Mouse (Mus musculus) neural tube, embryonic 10.5 days (tissue): ENCODE results near the gene Mcoln2.
A peak's percentile ranks its signal among the peaks of the same experiment; 100 is the strongest.

ENCODE experiments used
- DNase-seq: peaks from one replicate; pipeline ENCODE4 v3.0.0-alpha.2; 2017; ENCODE audit warnings: low spot score; ENCODE audit errors: extremely low spot score

Mcoln2 gene

GRCm38 (mm10) chr3:146149156-146150057, at the start of gene Mcoln2:
TSS of gene Mcoln2 (plus strand) at chr3:146149833.
- DNase-seq, result no peak

DNA sequence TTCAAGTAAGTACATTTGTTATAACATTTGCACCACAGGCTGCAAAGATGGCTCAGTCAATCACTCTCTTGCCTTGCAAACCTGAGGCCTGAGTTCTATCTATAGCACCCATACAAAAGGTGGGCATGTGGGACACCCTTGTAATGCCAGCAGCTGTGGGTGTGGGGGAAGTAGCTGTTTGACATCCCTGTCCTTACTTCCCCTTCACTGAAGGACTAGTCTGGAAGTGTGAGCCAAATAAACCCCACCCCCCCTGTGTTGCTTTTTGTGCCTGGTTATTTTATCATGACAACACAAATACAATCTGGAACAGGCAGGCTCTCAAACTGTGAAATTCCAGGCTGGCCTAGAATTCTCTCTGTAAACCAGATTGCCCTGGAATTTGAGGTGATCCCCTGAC, 49.7 kb upstream of the Mcoln2 start:
- no peak for DNase-seq

- no peak for DNase-seq
Measured at GRCm38 (mm10) chr3:146102049-146102448, 47.6 kb upstream of the Mcoln2 start.

DNA sequence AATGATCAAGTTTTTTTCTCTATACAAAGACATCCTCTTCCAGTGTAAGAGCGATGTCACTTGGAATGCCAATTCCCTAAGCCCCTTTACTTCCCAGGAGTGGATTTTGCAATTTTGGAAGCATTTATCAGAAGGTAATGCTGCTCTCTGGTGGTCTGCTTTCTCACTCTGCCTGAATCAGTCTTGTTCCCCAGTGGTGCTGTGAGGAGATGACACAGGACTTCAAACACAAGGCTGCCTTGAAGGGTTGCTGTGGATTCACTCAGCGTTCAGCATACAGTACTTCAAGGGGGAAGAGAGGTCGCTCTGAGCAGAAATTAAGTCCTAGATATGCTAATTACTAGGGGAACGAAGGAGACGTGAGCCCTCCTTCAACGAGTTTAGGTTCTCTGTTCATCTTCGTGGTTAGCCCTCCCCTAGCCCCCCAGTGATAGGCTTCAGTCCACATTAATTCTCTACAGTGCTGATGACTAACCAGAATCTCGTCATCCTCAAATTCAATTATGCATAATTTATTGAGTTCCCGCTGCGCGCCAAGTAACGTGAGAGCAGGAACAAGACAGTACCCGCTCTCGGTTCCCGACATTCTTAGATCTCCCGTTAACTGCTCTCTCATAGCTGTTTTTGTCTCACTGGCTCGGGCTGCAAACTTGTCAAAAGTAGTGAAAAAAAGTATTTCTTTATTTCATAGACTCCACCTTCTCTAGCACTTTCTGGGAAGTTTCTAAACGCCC, 42.4 kb upstream of the Mcoln2 start:
- peak; percentile 30 for DNase-seq

DNA sequence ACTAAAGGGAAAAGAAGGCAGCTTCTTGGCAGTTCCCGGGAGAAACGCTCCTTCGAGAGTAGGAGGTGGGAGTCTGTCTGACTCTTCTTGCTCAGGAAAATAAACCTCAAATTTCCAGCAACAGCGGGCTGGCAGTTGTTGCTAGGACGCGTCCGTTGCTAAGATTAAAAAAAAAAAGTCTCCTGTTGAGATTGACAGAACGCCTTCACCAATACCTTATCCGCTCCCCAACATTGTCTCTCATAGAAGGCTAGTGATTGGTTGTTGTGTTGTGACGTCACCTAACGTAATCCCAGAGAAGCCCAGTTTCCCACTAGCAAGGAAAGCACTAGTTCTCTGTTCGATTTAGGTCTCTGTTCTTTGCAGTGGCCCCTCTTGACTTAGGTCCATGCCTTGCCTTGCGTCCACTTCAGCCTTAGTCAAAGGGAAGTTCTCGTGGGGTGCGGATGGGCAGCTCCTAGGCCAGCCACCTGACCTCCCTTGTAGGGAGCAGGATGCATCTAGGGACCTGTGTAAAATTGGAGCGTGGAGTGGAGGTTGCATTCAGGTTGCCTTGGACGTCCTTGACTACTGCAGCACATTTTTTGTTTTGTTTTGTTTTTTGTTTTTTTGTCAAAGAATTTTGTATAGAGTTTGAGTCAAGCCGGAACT, 41.6 kb upstream of the Mcoln2 start, which contains the start of gene Wdr63:
Wdr63 (minus strand) TSS at position 210 of the 651 bp plus-strand sequence.
- DNase-seq, result peak; percentile 52

DNA sequence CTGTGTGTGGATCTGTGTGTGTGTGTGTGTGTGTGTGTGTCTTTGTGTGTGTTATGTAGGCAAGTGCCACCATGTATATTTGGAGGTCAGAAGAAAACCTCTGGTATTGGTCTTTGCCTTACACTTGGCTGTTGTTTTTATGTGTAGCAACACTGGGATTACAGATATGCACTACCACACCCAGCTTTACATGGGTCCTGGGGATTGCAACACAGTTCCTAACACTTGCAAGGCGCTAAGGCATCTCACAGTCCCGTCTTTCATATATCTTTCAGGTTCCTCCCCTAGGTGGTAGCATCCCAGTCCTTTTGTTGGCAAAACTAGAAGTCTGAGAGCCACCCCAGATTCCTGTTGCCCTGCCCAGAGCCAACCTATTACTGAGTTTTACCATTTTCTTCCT, 40.7 kb upstream of the Mcoln2 start:
- no peak for DNase-seq

DNA sequence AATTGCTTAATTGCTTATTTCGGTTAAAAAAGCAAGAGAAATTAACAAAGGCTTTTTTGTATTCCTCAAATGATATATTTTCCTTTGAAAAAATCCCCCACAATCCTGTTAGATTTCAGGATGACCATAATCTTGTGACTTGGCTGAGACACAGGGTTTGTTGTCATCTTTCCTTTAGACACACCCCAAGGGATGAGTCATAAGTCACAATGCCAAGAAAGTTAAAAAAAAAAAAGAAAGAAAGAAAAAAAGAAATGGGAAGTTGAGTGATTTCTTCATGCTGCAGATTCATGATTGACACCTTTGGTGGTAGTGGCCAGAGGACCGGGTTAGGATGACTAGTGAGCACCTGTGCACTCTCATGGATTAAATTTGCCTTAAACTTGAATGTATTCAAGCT, 39.3 kb upstream of the Mcoln2 start:
- DNase-seq, result no peak

- DNase-seq, result no peak
Measured at GRCm38 (mm10) chr3:146110916-146111315, 38.7 kb upstream of the Mcoln2 start.

- no peak for DNase-seq
Measured at GRCm38 (mm10) chr3:146117258-146117996, 32.2 kb upstream of the Mcoln2 start, which contains the start of gene Mcoln3. TSS of gene Mcoln3 (plus strand) at chr3:146117450.

- no peak for DNase-seq
Measured at GRCm38 (mm10) chr3:146117997-146118457, 31.6 kb upstream of the Mcoln2 start.

DNA sequence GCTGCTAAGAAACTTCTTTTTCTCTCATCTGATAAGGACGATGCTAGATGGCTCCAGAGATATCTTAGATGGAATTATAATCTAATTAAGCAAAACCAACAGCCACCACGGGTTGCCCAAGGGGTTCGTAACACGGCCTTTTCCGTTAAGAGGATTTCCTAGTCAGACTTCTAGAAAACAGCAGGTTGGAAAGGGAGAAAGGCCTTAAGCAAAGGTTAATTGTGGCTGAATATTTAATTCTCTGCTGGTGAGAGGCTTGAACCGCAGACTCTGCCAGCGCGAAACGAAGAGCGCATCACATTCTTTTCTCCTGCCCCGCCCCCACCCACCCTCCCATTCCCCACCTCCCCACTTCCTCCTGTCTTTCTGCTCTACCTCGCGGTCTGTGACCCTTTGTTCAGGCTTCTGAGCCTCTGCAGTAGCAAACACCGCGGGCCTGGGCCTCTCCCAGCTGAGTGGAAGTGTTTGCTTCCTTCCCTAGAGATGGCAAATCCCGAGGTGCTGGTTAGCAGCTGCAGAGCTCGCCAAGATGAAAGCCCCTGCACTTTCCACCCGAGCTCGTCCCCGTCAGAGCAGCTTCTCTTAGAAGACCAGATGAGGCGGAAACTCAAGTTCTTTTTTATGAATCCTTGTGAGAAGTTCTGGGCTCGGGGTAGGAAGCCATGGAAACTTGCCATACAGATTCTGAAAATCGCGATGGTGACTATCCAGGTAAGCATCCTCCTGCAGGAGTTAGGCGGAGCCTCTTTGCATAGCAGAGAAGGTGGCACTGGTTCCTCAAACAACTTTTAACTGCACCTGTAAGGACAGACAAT, 28.1 kb upstream of the Mcoln2 start:
- peak; percentile 66 for DNase-seq

DNA sequence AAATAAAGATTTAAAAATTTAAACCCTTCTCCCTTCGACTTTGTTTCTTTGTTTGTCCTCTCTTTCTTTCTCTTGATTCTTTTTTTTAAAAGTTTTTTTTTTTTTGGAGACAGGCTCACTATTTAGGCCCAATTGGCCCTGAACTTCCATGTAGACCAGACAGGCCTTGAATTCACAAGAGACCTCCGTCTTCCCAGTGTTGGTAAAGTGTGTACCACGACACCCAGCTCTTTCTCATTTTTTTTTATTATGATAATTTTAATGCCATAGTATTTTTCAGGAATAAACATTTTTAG, 27.6 kb upstream of the Mcoln2 start:
- no peak for DNase-seq

DNA sequence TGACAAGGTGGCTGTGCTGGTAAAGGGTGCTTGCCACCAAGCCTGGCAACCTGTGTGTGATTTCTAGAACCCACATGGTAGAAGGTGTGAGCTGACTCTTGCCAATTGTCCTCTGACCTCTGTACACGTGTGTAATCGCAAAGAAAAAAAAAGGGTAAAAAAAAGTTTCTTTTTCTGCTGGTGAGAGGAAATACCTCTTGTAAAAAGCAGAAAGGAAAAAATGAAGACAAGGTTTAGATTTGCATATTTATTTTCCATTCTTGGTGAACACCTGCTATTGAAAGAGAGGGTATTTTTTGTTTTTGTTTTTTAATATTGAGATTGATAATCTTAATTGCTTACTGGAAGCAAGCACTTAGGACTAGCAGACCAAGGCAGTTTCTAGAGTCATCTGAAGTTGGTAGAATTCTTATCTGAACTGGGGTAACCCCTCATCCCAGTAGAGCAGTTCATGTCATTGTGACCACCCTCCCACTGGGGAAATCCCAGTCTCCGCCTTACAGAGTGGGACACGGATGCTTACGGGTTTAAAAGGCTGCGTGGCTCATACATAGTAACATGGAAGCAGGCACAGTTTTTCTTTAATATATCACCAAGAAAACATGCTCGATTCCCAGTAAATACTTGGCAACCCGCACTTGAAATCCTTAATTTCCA, 26.7 kb upstream of the Mcoln2 start:
- no peak for DNase-seq

DNA sequence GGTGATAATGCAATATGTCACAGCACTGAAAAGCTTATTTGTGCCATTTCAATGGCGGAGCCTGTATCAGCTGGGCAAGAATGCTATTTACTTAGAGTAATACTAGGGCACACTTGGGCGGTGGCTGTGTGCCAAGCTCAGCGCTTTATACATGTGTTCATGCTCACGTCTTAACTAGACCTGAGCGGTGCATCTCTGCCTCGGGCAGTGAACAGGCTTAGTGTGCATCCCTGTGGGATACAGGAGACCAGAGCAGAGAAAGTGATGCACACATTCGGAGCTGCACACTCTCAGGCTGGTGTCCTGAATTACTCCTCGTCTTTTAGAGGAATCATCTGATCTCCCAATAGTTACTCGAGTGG, 26.2 kb upstream of the Mcoln2 start:
- DNase-seq, result no peak

- DNase-seq, result no peak
Measured at GRCm38 (mm10) chr3:146127205-146127604, 22.4 kb upstream of the Mcoln2 start.

DNA sequence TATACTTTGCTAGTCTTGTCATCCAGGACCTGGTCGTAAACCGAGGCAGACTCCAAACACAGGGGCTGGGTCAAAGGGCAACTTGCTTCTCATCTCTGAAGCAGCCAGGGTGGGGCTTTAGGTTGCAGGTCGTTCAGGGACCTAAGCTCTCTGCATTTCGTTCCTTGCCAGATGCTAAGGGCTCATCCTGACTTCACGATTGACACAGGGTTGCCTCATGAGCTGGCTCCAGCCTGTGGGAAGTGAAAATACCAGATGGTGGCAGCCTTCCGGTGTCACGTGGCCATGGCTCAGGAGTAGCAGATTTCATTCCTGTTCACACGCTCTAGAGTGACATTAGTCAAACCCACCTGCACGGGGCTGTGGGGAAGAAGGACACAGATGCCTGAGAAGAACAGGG, 14.8 kb upstream of the Mcoln2 start:
- DNase-seq, result no peak

DNA sequence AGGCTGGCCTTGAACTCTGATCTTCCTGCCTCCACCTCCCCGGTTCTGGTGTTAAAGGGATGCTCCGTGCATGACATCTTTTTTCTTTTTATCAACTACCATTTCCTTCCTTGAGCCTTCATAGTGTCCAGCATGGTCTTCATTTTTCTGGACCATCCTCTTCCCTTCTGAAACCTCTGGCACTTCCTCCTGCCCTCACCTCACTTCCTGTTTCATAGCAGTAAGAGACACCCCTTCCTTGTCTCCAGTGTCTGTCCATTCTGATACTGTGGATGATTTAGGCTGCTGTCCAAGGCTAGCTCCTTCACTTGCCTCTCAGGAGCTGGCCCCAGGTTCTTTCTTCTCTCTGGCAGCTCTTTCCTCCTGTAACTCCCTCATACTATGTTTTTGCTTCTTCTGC, 14.2 kb upstream of the Mcoln2 start:
- DNase-seq, result no peak

DNA sequence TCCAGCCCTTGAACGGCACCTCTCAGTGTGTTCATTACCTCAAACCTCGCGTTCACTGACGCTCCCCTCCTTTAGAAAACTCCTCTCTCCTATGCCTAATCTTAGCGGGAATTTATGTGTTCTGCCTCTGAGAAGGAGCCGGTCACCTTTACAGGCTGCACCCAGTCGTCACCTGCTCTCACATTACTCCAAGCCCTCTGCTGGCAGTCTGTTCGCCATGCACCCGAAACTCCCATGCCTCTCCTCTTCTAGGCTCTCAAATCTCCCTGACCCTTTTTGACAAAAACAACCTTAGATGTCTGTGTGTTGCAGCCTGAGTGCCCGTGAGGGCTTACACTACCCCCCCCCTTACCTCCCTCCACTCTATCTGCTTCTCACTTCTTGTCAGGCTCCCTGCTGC, 13.2 kb upstream of the Mcoln2 start:
- no peak for DNase-seq

DNA sequence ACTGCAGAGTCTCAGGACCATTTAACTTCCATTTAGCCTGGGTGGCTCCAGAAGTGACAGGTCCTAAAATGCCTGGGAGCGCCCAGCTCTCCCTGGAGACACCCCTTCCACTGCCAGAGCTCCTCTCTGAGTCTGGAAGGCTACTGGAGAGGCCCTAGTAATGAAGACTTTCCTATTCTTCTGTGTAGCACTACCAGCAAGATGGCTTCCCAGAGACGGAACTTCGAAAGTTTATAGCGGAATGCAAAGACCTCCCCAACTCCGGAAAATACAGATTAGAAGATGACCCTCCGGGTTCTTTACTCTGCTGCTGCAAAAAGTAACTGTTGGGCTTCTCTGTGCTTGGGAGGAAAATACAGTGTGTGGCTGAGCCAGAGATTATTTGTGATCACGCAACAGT, 9.4 kb upstream of the Mcoln2 start:
- no peak for DNase-seq

- DNase-seq, result no peak
Measured at GRCm38 (mm10) chr3:146142523-146142922, 7.1 kb upstream of the Mcoln2 start.
